Mouse (Mus musculus) ES-Bruce4 (cell line): ENCODE results near the gene Myo5c. TPM values are rescaled to one million over a fixed set of nuclear protein-coding genes. Genes with fewer than 3 reads are reported as not detected.
"Not testable (repeated sequence)": the region's sequence is repeated elsewhere in the genome, so short reads cannot be mapped to it uniquely, and the experiment has no call there.

Source experiments
- H3K27ac ChIP-seq: 2 replicates; pipeline ENCODE4 v1.5.1; 2012; ENCODE audit warnings: low read length, inconsistent platforms; ENCODE audit not compliant: insufficient read depth
- H3K27me3 ChIP-seq: 2 replicates; pipeline ENCODE4 v1.6.1; 2012; ENCODE audit warnings: mild to moderate bottlenecking, low read length, inconsistent platforms; ENCODE audit not compliant: control insufficient read depth, poor library complexity, insufficient read depth, severe bottlenecking
- H3K36me3 ChIP-seq: 2 replicates; pipeline ENCODE4 v1.6.1; 2012; ENCODE audit warnings: inconsistent platforms, mild to moderate bottlenecking, low read length, moderate library complexity; ENCODE audit not compliant: control insufficient read depth, poor library complexity, insufficient read depth, severe bottlenecking
- H3K4me1 ChIP-seq: one replicate; pipeline ENCODE4 v1.8.1; 2011; ENCODE audit warnings: low read length; ENCODE audit not compliant: control insufficient read depth, insufficient read depth
- H3K4me3 ChIP-seq: 2 replicates; pipeline ENCODE4 v1.5.1; 2011; ENCODE audit warnings: low read depth, mild to moderate bottlenecking, low read length
- H3K9ac ChIP-seq: 2 replicates; pipeline ENCODE4 v1.6.1; 2012; ENCODE audit warnings: low read depth, mild to moderate bottlenecking, inconsistent platforms; ENCODE audit not compliant: poor library complexity, severe bottlenecking
- H3K9me3 ChIP-seq: replicated peaks from 2 replicates; pipeline ENCODE4 v1.6.1; 2012; ENCODE audit warnings: mild to moderate bottlenecking, low read length, inconsistent platforms; ENCODE audit not compliant: control insufficient read depth, poor library complexity, insufficient read depth, severe bottlenecking
- CTCF ChIP-seq: IDR thresholded peaks from one replicate; pipeline ENCODE4 v1.8.1; 2011; ENCODE audit warnings: low read depth, low read length
- EP300 ChIP-seq: IDR thresholded peaks from 2 replicates; pipeline ENCODE4 v1.6.1; 2011; ENCODE audit warnings: low read depth, low read length; ENCODE audit not compliant: insufficient read depth
- POLR2A ChIP-seq: IDR thresholded peaks from one replicate; pipeline ENCODE4 v1.8.1; 2011; ENCODE audit warnings: low read length; ENCODE audit not compliant: insufficient read depth
- polyA plus RNA-seq: library from polyadenylated mRNA; stranded (reverse); fragments of >200 nt; gene quantifications from 2 replicates; pipeline ENCODE4 v1.2.4, GENCODE M21; 2011; ENCODE audit warnings: low read depth; ENCODE audit not compliant: missing spikeins, insufficient read depth, insufficient read length

Gene Myo5c
- polyA plus RNA-seq, 1 experiment: 8.8 TPM

DNA sequence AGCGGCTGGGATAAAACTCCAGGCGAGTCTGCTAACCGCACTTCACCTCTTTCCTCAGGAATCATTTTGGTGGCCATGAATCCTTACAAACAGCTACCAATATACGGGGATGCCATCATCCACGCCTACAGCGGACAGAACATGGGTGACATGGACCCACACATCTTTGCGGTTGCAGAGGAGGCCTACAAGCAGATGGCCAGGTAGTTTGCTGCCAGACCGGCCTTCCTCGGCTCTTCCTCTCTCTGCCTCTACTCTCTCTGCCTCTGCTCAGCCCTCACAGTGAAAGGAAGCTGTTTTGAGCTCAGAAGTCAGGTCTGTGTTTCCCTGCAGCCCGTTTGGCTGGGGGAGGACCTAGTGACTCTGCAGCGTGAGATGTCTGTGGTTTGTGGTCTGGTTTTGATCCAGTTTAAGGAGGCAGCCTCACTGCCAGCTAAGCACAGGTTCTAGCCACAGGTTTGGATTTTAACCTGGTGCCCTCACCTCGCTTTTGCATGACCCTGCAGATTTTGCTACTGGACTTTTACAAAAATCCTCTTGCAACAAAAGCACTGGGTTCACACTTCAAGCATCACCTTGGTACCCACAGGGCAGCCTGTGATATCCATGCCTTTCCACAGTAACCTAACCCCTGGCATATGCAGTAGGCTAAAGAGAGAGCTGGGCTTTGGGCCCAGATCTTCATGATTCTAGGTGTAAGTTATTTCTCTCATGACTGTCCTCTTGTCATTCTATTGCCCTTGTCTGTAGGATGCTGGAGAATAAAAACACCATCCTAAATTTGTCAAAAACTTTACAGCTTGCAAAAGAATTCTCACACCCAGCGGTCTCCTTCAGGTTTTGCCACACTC, 14.5 kb downstream of the Myo5c start:
- TF ChIP-seq CTCF (no peak), POLR2A (no peak)

DNA sequence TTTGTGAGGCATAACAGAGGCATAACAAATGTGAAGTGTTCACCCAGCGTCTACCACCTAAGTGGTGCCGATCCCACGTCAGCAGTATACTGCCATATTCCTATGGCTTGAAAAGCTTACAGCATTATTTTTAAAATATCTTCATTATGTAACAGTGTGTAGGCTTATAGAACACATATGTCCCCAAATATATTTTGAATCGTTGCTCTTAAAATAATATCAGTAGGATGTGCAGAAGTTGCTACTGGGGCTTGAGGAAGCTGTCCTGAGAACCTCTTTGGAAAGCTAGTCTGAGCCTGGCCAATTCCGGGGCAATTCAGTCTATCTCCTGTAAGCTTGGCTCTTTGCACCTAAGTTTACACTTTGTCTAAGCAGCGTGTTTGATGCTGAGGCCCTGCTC, 16.1 kb downstream of the Myo5c start:
- peaks cover 5% of the 10 kb centered on the region; the same call in 1 of the 2 replicates for H3K36me3 ChIP-seq
- no peaks in the 10 kb centered on the region for H3K27me3 ChIP-seq
- H3K4me3 ChIP-seq: no peak overlapping the region
- no peaks in the 10 kb centered on the region for H3K9me3 ChIP-seq
- no peaks in the 10 kb centered on the region for H3K4me1 ChIP-seq
- no peak for TF ChIP-seq CTCF
- no peak for TF ChIP-seq POLR2A
- no peak for TF ChIP-seq EP300
- H3K27ac ChIP-seq: no peak overlapping the region
- no peak overlapping the region for H3K9ac ChIP-seq

More for the DNA sequence above, 14.5 kb downstream of the Myo5c start:
- H3K36me3 ChIP-seq: peaks cover 5% of the 10 kb centered on the region; the same call in 1 of the 2 replicates
- no peak overlapping the region for H3K27ac ChIP-seq
- H3K27me3 ChIP-seq: no peaks in the 10 kb centered on the region
- H3K4me1 ChIP-seq: no peaks in the 10 kb centered on the region
- H3K9me3 ChIP-seq: no peaks in the 10 kb centered on the region
- no peak overlapping the region for H3K9ac ChIP-seq
- no peak overlapping the region for H3K4me3 ChIP-seq

DNA sequence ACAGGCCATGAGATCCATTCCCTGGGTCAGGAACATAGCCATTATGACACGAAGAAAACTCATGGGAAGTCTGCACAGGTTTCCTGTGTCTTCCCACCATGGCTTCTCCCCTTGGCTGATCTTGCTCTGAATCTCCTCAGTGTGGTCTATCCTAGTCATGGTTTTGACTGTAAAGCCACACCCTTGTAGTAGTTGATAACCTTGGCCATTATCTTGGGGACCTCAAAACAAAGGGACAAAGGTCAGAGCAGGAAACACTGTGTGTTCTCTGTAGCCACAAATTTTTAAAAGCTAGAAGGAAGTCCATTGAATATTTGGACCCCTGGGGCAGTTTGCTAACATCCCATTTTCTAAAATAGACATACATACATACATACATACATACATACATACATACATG, 16.5 kb downstream of the Myo5c start:
- no peak for TF ChIP-seq EP300
- TF ChIP-seq CTCF: no peak
- TF ChIP-seq POLR2A: no peak
- H3K27ac ChIP-seq: no peak overlapping the region
- H3K27me3 ChIP-seq: no peaks in the 10 kb centered on the region
- peaks cover 5% of the 10 kb centered on the region; the same call in 1 of the 2 replicates for H3K36me3 ChIP-seq
- H3K9ac ChIP-seq: no peak overlapping the region
- no peaks in the 10 kb centered on the region for H3K9me3 ChIP-seq
- no peak overlapping the region for H3K4me3 ChIP-seq
- no peaks in the 10 kb centered on the region for H3K4me1 ChIP-seq

DNA sequence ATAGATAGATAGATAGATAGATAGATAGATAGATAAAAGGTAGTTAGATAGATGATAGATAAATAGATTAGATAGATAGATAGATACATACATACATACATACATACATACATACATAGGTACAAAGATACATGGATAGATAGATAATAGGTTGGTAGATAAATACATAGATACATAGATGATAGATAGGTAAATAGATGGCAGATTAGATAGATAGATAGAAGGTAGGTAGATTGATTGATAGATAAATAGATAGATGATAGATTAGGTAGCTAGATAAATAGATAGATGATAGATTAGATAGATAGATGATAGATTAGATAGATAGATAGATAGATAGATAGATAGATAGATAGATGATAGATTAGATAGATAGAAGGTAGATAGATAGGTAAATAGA, 17.1 kb downstream of the Myo5c start:
- no peaks in the 10 kb centered on the region for H3K4me1 ChIP-seq
- H3K4me3 ChIP-seq: no peak overlapping the region
- no peak overlapping the region for H3K27ac ChIP-seq
- no peaks in the 10 kb centered on the region for H3K27me3 ChIP-seq
- H3K36me3 ChIP-seq: peaks cover 5% of the 10 kb centered on the region; the same call in 1 of the 2 replicates
- TF ChIP-seq CTCF: no peak
- no peak for TF ChIP-seq POLR2A
- TF ChIP-seq EP300: no peak
- no peak overlapping the region for H3K9ac ChIP-seq
- H3K9me3 ChIP-seq: no peaks in the 10 kb centered on the region

DNA sequence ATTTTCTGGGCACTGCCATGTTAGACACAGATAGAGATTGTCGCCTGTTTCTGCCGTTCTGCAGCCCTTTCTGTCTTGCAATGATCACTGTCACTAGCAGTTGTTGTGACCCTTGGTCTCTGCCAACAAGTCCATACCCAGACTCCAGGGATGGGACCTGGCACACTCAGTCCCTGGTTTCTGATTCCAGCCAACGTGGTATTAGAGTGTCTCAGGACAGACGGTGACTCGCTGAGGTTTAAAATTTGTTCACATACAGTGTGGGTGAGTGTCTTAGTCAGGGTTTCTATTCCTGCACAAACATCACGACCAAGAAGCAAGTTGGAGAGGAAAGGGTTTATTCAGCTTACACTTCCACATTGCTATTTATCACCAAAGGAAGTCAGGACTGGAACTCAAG, 21.3 kb downstream of the Myo5c start:
- H3K4me1 ChIP-seq, H3K9me3 ChIP-seq, H3K36me3 ChIP-seq, H3K27me3 ChIP-seq, H3K4me3 ChIP-seq, H3K9ac ChIP-seq, H3K27ac ChIP-seq: not testable (repeated sequence)

DNA sequence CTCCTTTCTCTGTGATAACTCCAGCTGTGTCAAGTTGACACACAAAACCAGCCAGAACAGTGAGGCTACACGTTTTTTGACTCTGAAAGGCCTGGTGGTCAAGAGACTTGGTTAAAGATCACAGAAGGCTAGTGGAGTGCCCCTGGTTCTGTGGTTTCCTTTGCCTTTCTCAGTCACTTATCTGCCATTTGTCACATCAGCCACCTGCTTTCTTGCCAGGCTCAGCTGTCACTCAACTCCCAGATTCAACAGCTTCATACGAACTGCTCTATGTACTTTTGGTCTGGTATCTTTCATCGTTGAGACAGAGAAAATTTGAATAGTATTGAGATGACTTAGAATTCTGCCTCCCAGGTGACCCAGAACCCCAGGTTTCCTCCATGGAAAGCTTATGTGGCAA, 21.9 kb downstream of the Myo5c start:
- H3K4me3 ChIP-seq: no peak overlapping the region
- H3K27ac ChIP-seq: no peak overlapping the region
- no peaks in the 10 kb centered on the region for H3K9me3 ChIP-seq
- H3K9ac ChIP-seq: no peak overlapping the region
- no peaks in the 10 kb centered on the region for H3K36me3 ChIP-seq
- no peaks in the 10 kb centered on the region for H3K27me3 ChIP-seq
- no peaks in the 10 kb centered on the region for H3K4me1 ChIP-seq
- TF ChIP-seq EP300 (no peak), POLR2A (no peak), CTCF (no peak)
